Mouse (Mus musculus): ENCODE measurements around the gene Nxph3. TPM values are rescaled to one million over a fixed set of nuclear protein-coding genes. Genes with fewer than 3 reads are reported as not detected.

Nxph3 gene
- polyA plus RNA-seq, 1 experiment from 2014 or later, result 0.74 TPM

DNA sequence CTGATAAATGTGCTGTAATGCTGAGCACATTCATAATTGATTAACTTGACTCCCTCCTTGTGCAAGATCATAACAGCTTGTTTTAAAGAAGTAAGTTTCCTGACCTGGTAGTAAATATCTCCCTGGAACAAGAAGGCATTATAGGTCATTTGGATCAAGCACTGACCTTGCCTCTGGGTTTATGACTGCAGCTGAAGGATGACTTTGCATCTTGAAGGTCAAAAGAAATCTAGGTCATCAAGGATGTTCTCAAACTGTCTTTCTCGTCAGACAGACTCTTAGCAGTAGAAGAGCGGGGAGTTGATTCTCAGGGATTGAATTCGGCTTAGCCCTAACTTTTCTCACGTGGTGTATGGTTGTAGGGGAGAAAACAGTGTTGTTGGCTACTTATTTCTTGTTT, 33.7 kb downstream of the Nxph3 start:
- H3K36me3 ChIP-seq, result peaks cover 33% of the 10 kb centered on the region

DNA sequence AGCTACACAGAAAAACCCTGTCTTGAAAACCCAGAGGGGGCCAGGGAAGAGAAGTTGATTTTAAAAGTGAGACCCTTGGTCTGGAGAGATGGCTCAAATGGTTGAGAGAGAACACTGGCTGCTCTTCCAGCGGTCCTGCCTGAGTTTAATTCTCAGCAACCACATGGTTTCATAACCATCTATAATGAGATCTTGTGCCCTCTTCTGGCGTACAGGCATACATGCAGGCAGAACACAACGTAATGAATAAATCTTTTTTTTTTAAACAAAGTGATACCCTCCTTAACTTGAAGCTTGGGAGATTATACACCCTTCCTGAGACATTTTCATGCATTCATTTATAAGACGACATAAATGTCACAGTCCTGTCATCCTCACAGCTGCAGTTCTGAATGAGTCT, 34.9 kb downstream of the Nxph3 start:
- WGBS, result 84% methylated on average over 4 of the region's 4 CpGs
- H3K4me3 ChIP-seq, result no peak overlapping the region
- no peak overlapping the region for H3K9ac ChIP-seq
- no peak for ATAC-seq (ENCODE audit: low read depth)
- no peak overlapping the region for H3K4me2 ChIP-seq
- no peaks in the 10 kb centered on the region for H3K4me1 ChIP-seq (replicated peaks)
- H3K9me3 ChIP-seq, result no peaks in the 10 kb centered on the region
- H3K27me3 ChIP-seq, result no peaks in the 10 kb centered on the region
- peaks cover 32% of the 10 kb centered on the region for H3K36me3 ChIP-seq
- H3K27ac ChIP-seq (replicated peaks), result no peak overlapping the region

More for the DNA sequence above, 33.7 kb downstream of the Nxph3 start:
- H3K27ac ChIP-seq (replicated peaks), result no peak overlapping the region
- no peak overlapping the region for H3K4me3 ChIP-seq
- no peaks in the 10 kb centered on the region for H3K9me3 ChIP-seq
- no peak for ATAC-seq (ENCODE audit: low read depth)
- H3K4me1 ChIP-seq (replicated peaks), result no peaks in the 10 kb centered on the region
- H3K27me3 ChIP-seq, result no peaks in the 10 kb centered on the region
- no peak overlapping the region for H3K9ac ChIP-seq
- 88% methylated on average over 4 of the region's 4 CpGs for WGBS
- H3K4me2 ChIP-seq, result no peak overlapping the region

DNA sequence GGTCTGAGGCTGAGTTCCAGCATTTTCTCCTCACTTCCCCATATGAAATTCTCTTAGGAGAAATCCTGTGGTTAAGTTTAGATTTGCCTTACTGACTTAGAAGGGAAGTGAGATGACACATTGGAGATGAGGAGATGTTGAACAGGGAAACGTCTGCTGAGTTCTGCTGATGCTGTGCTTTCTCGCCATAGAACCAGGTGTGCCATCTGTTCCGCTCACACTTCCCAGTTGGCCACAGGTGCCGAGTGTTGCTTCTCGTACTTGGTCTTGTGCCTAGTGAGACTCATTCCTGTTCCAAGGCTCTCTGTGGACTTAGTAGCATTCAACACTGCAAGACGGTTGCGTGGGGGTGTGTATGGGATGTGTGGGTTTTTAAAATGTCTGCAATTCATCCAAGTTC, 38.0 kb downstream of the Nxph3 start:
- H3K4me3 ChIP-seq, result no peak overlapping the region
- H3K4me2 ChIP-seq, result no peak overlapping the region
- H3K36me3 ChIP-seq, result peaks cover 52% of the 10 kb centered on the region
- WGBS, result 90% methylated on average over 7 of the region's 7 CpGs
- H3K9me3 ChIP-seq, result no peaks in the 10 kb centered on the region
- no peaks in the 10 kb centered on the region for H3K27me3 ChIP-seq
- no peak overlapping the region for H3K27ac ChIP-seq (replicated peaks)
- ATAC-seq (ENCODE audit: low read depth), result no peak
- H3K4me1 ChIP-seq (replicated peaks), result no peaks in the 10 kb centered on the region
- H3K9ac ChIP-seq, result no peak overlapping the region

DNA sequence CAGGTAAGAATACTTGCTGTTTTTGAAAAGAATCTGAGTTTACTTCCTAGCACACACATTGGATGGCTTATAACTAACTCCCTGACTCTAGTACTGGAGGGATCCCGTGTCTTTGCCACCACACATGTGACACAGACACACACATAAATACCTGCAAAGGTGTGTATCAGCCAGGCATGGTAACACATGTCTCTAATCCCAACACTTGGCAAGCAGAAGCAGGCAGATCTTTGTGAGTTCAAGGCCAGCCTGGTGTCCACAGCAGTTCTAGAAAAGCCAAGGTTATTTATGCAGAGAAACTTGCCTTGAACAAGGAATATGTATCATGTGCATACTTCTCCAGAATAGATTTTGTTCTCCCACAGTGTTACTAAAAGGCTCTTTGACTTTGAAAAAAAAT, 40.9 kb downstream of the Nxph3 start:
- no peak overlapping the region for H3K27ac ChIP-seq (replicated peaks)
- no peaks in the 10 kb centered on the region for H3K9me3 ChIP-seq
- H3K9ac ChIP-seq, result no peak overlapping the region
- 90% methylated on average over 1 of the region's 1 CpGs for WGBS
- no peaks in the 10 kb centered on the region for H3K4me1 ChIP-seq (replicated peaks)
- H3K36me3 ChIP-seq, result peaks cover 54% of the 10 kb centered on the region
- no peak overlapping the region for H3K4me3 ChIP-seq
- H3K4me2 ChIP-seq, result no peak overlapping the region
- no peaks in the 10 kb centered on the region for H3K27me3 ChIP-seq
- ATAC-seq (ENCODE audit: low read depth), result no peak

DNA sequence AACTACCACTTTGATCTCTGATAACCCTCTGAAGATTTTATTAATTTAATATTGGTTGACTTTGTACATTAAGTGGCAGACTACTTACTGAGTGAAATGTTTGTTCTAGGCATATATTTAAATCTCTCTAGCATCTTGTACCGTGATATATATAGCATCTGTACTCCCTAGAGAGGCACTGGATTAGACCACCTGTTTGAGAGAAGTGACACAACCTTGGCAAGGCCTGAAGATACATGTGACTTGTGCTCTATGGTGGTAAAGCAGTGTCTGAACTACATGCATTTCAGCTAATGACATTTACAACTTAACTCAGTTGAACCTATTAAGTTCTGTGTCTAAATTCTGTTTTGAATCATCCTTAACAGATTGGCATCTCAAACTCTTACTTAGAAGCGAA, 41.4 kb downstream of the Nxph3 start:
- no peaks in the 10 kb centered on the region for H3K27me3 ChIP-seq
- H3K4me1 ChIP-seq (replicated peaks), result no peaks in the 10 kb centered on the region
- no peak overlapping the region for H3K4me2 ChIP-seq
- ATAC-seq (ENCODE audit: low read depth), result no peak
- H3K4me3 ChIP-seq, result no peak overlapping the region
- 90% methylated on average over 2 of the region's 2 CpGs for WGBS
- H3K9me3 ChIP-seq, result no peaks in the 10 kb centered on the region
- no peak overlapping the region for H3K9ac ChIP-seq
- peaks cover 54% of the 10 kb centered on the region for H3K36me3 ChIP-seq
- H3K27ac ChIP-seq (replicated peaks), result no peak overlapping the region

DNA sequence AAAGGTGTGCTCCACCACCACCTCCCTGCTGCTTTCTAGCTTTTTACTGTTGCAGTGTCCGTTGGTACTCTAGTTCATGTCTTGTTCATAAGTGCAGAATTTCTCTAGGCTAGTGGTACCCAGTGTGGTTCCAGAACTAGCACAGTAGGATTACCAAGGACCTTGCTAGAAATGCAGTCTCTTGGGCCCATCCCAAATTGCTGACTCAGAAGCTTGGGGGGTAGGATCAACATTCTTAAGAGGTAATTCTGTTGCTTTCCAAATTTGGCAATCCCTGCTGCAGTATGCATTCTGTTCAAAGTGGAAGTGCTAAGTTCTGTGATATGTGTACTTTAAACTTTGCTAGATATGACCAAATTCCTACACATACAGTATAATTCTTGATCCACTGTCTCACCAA, 46.6 kb downstream of the Nxph3 start:
- Histone ChIP-seq H3K4me3 (no peak overlapping the region), H3K4me2 (no peak overlapping the region), H3K27me3 (no peaks in the 10 kb centered on the region), H3K4me1 (replicated peaks) (no peaks in the 10 kb centered on the region), H3K27ac (replicated peaks) (no peak overlapping the region), H3K36me3 (peaks cover 22% of the 10 kb centered on the region), H3K9me3 (no peaks in the 10 kb centered on the region), H3K9ac (no peak overlapping the region)
- ATAC-seq (ENCODE audit: low read depth), result no peak
- WGBS, result 93% methylated on average over 1 of the region's 1 CpGs

DNA sequence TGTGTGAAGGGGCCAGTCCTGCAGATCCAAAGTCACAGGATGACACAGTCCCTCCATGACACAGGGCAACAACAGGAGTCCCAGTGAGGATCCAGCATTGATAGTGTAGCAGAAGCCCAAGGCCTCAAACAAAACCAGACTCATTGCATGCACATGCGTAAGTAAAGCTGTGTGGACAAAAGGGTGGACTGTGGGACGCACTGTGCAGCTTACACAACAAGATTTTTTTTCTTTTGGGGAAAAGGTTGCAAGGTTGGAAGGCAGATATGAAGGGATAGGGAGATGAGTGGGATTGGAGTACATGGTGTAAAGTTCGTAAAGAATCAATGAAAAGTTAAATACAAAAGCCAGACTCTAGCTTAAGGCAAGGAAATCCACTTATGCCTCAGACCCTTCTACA, 52.2 kb downstream of the Nxph3 start:
- WGBS, result 91% methylated on average over 3 of the region's 3 CpGs
- Histone ChIP-seq H3K4me1 (replicated peaks) (no peaks in the 10 kb centered on the region), H3K36me3 (peaks cover 4% of the 10 kb centered on the region; the same call in 1 of the 2 replicates), H3K27me3 (no peaks in the 10 kb centered on the region), H3K4me3 (no peak overlapping the region), H3K9me3 (no peaks in the 10 kb centered on the region), H3K9ac (no peak overlapping the region), H3K4me2 (no peak overlapping the region), H3K27ac (replicated peaks) (no peak overlapping the region)
- no peak for ATAC-seq (ENCODE audit: low read depth)

DNA sequence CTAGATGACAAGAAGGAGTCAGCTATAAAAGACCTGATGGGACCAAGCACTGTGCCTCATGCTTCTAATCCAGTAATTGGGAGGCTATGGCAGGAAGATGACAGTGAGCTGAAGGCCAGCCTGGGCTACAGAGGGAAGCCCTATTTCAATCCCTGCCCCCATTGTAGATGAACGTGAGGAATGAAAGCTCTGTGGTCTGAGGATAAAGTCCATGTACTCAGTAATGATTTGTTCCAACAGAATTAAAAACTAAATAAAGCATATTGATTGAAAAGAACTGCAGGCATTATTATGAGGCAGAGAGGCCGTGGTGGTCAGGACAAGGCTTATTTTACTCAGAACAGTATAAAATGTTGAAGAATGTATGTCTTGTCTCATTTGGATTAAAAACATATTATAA, 53.5 kb downstream of the Nxph3 start:
- peaks cover 4% of the 10 kb centered on the region; the same call in 1 of the 2 replicates for H3K36me3 ChIP-seq
- H3K9ac ChIP-seq, result no peak overlapping the region
- H3K27ac ChIP-seq (replicated peaks), result no peak overlapping the region
- no peak overlapping the region for H3K4me2 ChIP-seq
- H3K27me3 ChIP-seq, result no peaks in the 10 kb centered on the region
- H3K4me1 ChIP-seq (replicated peaks), result no peaks in the 10 kb centered on the region
- no peak overlapping the region for H3K4me3 ChIP-seq
- H3K9me3 ChIP-seq, result no peaks in the 10 kb centered on the region
- no peak for ATAC-seq (ENCODE audit: low read depth)
- 89% methylated on average over 2 of the region's 2 CpGs for WGBS

Other genes starting within 250 kb of the Nxph3 start
- 58.3 and 60.7 TPM in 2 replicates for gene Kat7, start 204.3 kb downstream of the Nxph3 start, polyA plus RNA-seq (2015; fragmentation: Nextera tagmentation; extraction: Ambion mirVana)
- gene Fam117a, start 177.6 kb downstream of the Nxph3 start, polyA plus RNA-seq (2015; fragmentation: Nextera tagmentation; extraction: Ambion mirVana), result 3.2 and 3.7 TPM in 2 replicates
- 138 and 139 TPM in 2 replicates for gene Slc35b1, start 129.9 kb downstream of the Nxph3 start, polyA plus RNA-seq (2015; fragmentation: Nextera tagmentation; extraction: Ambion mirVana)
- gene Spop, start 100.5 kb downstream of the Nxph3 start, polyA plus RNA-seq (2015; fragmentation: Nextera tagmentation; extraction: Ambion mirVana), result 201 and 211 TPM in 2 replicates
- gene Ngfr, start 73.2 kb upstream of the Nxph3 start, polyA plus RNA-seq (2015; fragmentation: Nextera tagmentation; extraction: Ambion mirVana), result 97.1 and 121 TPM in 2 replicates
- 185 and 188 TPM in 2 replicates for gene Phb, start 152.4 kb upstream of the Nxph3 start, polyA plus RNA-seq (2015; fragmentation: Nextera tagmentation; extraction: Ambion mirVana)
- gene Zfp652, start 198.1 kb upstream of the Nxph3 start, polyA plus RNA-seq (2015; fragmentation: Nextera tagmentation; extraction: Ambion mirVana), result 28.8 and 30.1 TPM in 2 replicates
- 1.3 TPM in 2 replicates for gene B130006D01Rik, start 209.0 kb upstream of the Nxph3 start, polyA plus RNA-seq (2015; fragmentation: Nextera tagmentation; extraction: Ambion mirVana)